Mouse (Mus musculus) intestine, embryonic 15.5 days (tissue): ENCODE data around the gene Rad23b. TPM values are rescaled to one million over a fixed set of nuclear protein-coding genes. Genes with fewer than 3 reads are reported as not detected.

Experiments used
- ATAC-seq: fragments of 200-750 bp; cut with Nextera tagmentation; 2 replicates; pipeline ENCODE4 v1.8.0; 2017; ENCODE audit warnings: moderate TSS enrichment, moderate library complexity
- H3K27ac ChIP-seq: fragments of 300-500 bp; sonication (generic); 2 replicates; pipeline ENCODE4 v1.5.1; 2015; ENCODE audit warnings: mild to moderate bottlenecking, inconsistent platforms
- H3K27me3 ChIP-seq: fragments of 300-500 bp; sonication (generic); replicated peaks from 2 replicates; pipeline ENCODE4 v1.6.1; 2015; ENCODE audit warnings: inconsistent platforms
- H3K36me3 ChIP-seq: fragments of 300-500 bp; sonication (generic); 2 replicates; pipeline ENCODE4 v1.6.1; 2015; ENCODE audit warnings: inconsistent platforms
- H3K4me1 ChIP-seq: fragments of 300-500 bp; sonication (generic); replicated peaks from 2 replicates; pipeline ENCODE4 v1.6.1; 2015; ENCODE audit warnings: inconsistent platforms
- H3K4me2 ChIP-seq: fragments of 300-500 bp; sonication (generic); replicated peaks from 2 replicates; pipeline ENCODE4 v1.6.1; 2015; ENCODE audit warnings: mild to moderate bottlenecking, inconsistent platforms
- H3K4me3 ChIP-seq: fragments of 300-500 bp; sonication (generic); replicated peaks from 2 replicates; pipeline ENCODE4 v1.5.1; 2015; ENCODE audit warnings: inconsistent platforms
- H3K9ac ChIP-seq: fragments of 300-500 bp; sonication (generic); 2 replicates; pipeline ENCODE4 v1.6.1; 2015; ENCODE audit warnings: inconsistent platforms
- H3K9me3 ChIP-seq: fragments of 300-500 bp; sonication (generic); 2 replicates; pipeline ENCODE4 v1.6.1; 2016; ENCODE audit warnings: inconsistent platforms
- WGBS: fragments of 180-500 bp; shearing (Covaris S2); methylation state at CpG from one replicate; pipeline ENCODE4 v1.1.7; 2015; 5-methylcytosine and 5-hydroxymethylcytosine counted together
- polyA plus RNA-seq: library from polyadenylated mRNA; unstranded; fragments of >200 nt; fragmentation: Nextera tagmentation; extraction: Ambion mirVana; gene quantifications from 2 replicates; pipeline ENCODE4 v1.2.1, GENCODE M21; 2015

Rad23b gene
- polyA plus RNA-seq, 1 experiment from 2014 or later = 87.5 TPM

DNA sequence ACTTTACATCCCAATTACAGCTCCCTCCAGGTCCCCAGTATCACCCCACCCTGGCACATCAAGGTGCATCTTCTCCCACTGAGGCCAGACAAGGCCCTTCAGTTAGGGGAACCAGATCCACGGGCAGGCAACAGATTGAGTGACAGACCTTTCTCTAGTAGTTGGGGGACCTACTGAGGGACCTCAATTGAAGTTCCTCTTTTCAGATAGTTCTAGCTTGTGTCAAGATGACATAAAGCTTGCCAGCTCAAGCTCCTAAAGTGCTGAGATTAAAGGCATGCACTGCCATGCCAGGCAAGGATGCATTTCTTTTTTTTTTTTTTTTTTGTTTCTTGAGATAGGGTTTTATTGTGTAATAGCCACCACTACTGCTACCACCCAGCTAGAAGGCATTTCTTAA, 16.2 kb downstream of the Rad23b start:
- WGBS = 73% methylated on average over 1 of the region's 1 CpGs
- Histone ChIP-seq H3K9ac (no peak overlapping the region), H3K4me3 (no peak overlapping the region), H3K4me1 (no peaks in the 10 kb centered on the region), H3K9me3 (no peaks in the 10 kb centered on the region), H3K27ac (no peak overlapping the region), H3K4me2 (no peak overlapping the region), H3K27me3 (no peaks in the 10 kb centered on the region), H3K36me3 (no peaks in the 10 kb centered on the region)
- no peak for ATAC-seq

DNA sequence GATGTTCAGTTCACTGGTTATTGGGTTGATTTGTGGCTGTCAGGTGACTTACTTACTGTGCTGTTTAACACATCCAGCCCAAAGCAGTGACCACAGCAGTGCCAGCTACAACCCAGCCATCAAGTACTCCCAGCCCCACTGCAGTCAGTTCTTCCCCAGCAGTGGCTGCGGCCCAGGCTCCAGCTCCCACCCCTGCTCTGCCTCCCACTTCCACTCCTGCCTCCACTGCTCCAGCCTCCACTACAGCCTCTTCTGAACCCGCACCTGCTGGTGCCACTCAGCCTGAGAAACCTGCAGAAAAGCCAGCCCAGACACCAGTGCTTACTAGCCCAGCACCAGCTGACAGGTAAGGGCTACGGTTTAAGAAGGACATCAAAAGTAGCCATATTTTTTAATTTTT, 20.3 kb downstream of the Rad23b start:
- Histone ChIP-seq H3K4me1 (0 out of 2 replicates have a peak, but pooled peaks cover 3% of the 10 kb centered on the region), H3K9me3 (no peaks in the 10 kb centered on the region), H3K4me3 (no peak overlapping the region), H3K27ac (no peak overlapping the region), H3K4me2 (no peak overlapping the region), H3K36me3 (no peaks in the 10 kb centered on the region), H3K9ac (no peak overlapping the region), H3K27me3 (no peaks in the 10 kb centered on the region)
- ATAC-seq = no peak
- WGBS = 96% methylated on average over 3 of the region's 3 CpGs

DNA sequence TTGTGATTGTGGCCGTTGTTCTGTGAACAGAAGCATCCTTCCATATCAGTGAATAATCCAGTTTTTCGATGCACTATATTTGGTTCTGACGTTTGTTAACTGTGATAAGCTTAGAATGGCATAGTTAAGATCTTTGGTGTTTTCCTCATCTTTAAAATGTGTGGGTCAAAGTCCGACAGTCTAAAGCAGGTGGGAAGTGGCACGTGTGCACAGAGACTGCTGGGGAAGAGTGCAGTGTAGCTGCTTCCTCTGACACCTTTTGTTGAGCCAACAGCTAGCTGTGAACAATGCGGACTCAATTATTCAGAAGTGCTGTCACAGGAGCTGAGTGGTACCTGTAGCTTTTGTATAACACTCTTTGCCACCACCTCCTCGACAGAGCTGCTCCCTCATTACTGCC, 21.5 kb downstream of the Rad23b start:
- ATAC-seq = peak; percentile 68

DNA sequence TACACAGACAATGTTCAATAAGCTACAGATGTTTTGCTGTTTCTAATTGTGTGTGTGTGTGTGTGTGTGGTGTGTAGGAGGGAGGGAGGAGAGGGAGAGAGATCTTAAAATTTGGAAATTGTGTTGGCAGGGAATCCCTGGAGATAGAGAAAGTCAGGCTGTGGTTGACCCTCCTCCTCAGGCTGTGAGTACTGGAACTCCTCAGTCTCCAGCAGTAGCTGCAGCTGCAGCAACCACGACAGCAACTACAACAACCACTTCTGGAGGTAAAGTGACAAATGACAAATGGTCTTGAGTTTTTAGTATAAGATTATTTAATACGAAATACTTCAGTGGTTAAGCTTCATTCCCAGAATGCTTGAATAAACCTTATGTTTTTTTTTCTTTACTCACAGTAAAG, 32.5 kb downstream of the Rad23b start:
- no peak overlapping the region for H3K9ac ChIP-seq
- 85% methylated on average over 2 of the region's 2 CpGs for WGBS

More for the DNA sequence above, 21.5 kb downstream of the Rad23b start:
- H3K36me3 ChIP-seq = no peaks in the 10 kb centered on the region
- 73% methylated on average over 7 of the region's 7 CpGs for WGBS
- no peak overlapping the region for H3K9ac ChIP-seq
- H3K27me3 ChIP-seq = no peaks in the 10 kb centered on the region
- H3K4me3 ChIP-seq = no peak overlapping the region
- H3K4me2 ChIP-seq = no peak overlapping the region
- H3K4me1 ChIP-seq = 0 out of 2 replicates have a peak, but pooled peaks cover 3% of the 10 kb centered on the region
- no peaks in the 10 kb centered on the region for H3K9me3 ChIP-seq
- no peak overlapping the region for H3K27ac ChIP-seq

DNA sequence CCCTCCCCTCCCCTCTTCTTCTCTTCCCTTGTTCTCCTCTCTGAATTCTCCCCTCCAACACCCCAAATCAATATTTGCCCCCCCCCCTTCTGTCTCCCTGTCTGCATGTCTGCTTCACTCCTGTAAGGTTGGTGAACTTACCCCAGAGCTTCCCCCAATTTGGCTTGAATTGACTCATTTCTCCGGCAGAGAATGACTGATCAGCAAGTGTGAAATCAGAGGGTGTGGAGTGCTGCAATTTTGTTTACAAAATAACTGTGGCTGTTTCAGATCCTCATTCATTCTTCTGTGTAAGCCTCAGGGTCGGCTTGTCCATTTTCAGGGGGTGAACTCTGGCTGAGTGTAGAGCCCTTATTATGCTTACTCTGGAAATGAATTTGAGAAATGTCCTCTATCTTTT, 36.9 kb downstream of the Rad23b start:
- H3K27me3 ChIP-seq = no peaks in the 10 kb centered on the region
- H3K4me1 ChIP-seq = no peaks in the 10 kb centered on the region
- H3K9me3 ChIP-seq = no peaks in the 10 kb centered on the region
- no peak for ATAC-seq
- no peak overlapping the region for H3K27ac ChIP-seq
- WGBS = 74% methylated on average over 2 of the region's 2 CpGs
- H3K36me3 ChIP-seq = peaks cover 7% of the 10 kb centered on the region; the same call in 1 of the 2 replicates
- H3K4me3 ChIP-seq = no peak overlapping the region
- no peak overlapping the region for H3K9ac ChIP-seq
- H3K4me2 ChIP-seq = no peak overlapping the region

More for the DNA sequence above, 32.5 kb downstream of the Rad23b start:
- Histone ChIP-seq H3K27me3 (no peaks in the 10 kb centered on the region), H3K36me3 (peaks cover 16% of the 10 kb centered on the region; the same call in 1 of the 2 replicates), H3K4me2 (no peak overlapping the region), H3K9me3 (no peaks in the 10 kb centered on the region), H3K27ac (no peak overlapping the region), H3K4me1 (no peaks in the 10 kb centered on the region), H3K4me3 (no peak overlapping the region)
- no peak for ATAC-seq

DNA sequence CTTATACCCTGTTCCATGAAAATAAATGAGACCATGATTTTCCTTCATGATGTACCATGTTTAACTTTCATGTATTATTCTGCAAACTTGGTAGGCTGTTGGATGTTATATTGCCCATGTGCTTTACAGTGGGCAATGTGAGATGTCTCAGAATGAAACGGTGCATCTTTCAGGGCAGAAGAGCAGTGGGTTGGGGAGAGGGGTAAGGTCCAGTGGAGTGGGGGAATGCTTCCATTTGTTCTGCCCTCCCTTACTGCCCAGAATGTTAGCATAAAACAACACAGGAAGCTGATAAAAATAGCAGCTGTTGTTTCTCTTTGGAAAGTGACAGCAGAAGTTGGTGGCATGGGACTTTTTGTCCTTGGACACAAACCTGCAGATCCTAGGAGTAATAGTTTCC, 41.6 kb downstream of the Rad23b start:
- Histone ChIP-seq H3K4me2 (no peak overlapping the region), H3K4me3 (no peak overlapping the region), H3K27ac (no peak overlapping the region), H3K27me3 (no peaks in the 10 kb centered on the region), H3K9ac (no peak overlapping the region), H3K36me3 (0 out of 2 replicates have a peak, but pooled peaks cover 6% of the 10 kb centered on the region), H3K9me3 (no peaks in the 10 kb centered on the region), H3K4me1 (no peaks in the 10 kb centered on the region)
- ATAC-seq = no peak
- WGBS = 76% methylated on average over 1 of the region's 1 CpGs

DNA sequence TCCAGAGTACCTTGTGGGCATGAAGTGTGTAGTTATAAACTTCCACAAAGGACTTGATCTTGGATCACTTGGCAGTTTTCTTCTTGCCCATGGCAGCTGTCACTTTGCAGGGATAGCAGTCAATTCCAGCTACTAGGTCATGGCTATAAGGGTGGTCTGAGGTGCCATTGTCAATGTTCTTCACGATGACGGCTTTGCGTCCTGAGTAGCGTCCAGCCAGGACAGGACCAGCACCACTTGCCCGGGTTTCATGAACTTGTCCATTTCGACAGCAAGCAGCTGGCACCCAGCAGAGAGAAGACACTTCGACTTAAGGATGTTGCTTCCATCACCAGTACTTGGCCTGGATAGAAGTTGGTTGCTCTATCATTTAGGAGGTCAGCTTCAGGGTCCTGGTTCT, 42.6 kb downstream of the Rad23b start:
- Histone ChIP-seq H3K4me3 (no peak overlapping the region), H3K27me3 (no peaks in the 10 kb centered on the region), H3K36me3 (0 out of 2 replicates have a peak, but pooled peaks cover 6% of the 10 kb centered on the region), H3K4me2 (no peak overlapping the region), H3K4me1 (no peaks in the 10 kb centered on the region), H3K9me3 (no peaks in the 10 kb centered on the region), H3K9ac (no peak overlapping the region), H3K27ac (no peak overlapping the region)
- whole genome bisulfite sequencing = 93% methylated on average over 7 of the region's 7 CpGs
- no peak for ATAC-seq

DNA sequence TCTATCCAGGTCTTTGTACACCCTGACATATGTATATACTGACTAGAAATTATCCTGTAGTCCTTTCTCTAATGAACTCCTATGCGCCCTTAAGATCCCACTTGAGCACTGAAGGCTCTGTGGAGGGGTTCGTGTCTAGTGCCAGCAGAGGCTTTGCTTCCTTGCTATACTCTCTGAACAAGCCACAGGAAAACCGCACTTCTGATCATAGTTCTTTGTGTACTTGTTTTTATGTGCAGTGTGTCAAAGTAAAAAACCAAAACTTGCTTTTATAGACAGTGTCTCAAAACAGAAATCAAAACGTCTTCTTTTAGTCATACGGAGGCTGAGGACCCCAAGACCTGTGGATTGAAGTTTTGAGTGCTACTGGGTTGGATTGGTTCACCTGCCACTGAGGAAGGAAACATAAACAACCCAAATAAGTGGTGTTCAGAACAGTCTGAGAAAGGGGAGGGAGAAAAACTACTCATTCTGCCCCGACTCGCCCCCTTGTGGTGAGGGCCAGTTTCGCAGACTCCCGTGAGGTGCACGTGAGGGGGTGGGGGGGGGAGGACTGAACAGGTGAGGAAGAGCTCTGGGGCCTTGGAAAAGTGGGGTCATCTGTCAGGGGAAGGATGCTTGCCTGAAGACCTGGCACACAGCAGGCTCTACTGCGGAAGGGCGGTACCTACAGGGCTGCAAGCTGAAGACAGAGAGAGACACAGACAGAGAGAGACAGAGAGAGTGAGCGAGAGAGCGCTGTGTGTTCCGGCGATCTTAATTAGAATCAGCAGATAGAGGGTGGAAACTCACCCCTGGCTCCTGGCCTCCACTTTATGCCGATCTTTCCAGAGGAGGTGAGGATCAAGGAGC, 48.3 kb downstream of the Rad23b start:
- Histone ChIP-seq H3K27ac (no peak overlapping the region), H3K36me3 (no peaks in the 10 kb centered on the region), H3K9me3 (no peaks in the 10 kb centered on the region), H3K4me2 (peak overlapping the region; percentile 33), H3K4me3 (no peak overlapping the region), H3K27me3 (no peaks in the 10 kb centered on the region), H3K9ac (no peak overlapping the region), H3K4me1 (no peaks in the 10 kb centered on the region)
- peak; percentile 58 for ATAC-seq
- 33% methylated on average over 17 of the region's 17 CpGs for WGBS

DNA sequence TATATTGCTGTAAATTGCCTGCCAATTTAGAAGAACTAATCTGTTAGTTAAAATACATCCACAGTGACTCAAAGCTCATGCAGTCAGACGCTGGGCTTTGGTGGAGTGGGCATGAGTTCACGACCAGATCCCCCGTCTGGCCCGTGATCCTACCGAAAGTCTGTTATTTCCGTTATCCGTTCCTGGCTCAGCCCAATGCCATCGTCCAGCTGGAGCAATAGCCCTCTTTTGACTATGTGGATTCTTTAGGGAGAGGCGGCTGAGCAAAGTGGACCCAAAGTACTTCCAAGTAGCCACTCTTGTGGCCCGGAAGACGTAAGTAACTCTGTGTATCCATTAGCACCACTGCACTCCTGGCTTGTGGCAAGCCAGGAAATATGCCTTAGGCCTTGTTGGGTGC, 49.1 kb downstream of the Rad23b start:
- ATAC-seq = no peak
- no peaks in the 10 kb centered on the region for H3K27me3 ChIP-seq
- WGBS = 62% methylated on average over 11 of the region's 11 CpGs
- H3K4me2 ChIP-seq = peak overlapping the region; percentile 33
- H3K36me3 ChIP-seq = no peaks in the 10 kb centered on the region
- no peak overlapping the region for H3K27ac ChIP-seq
- H3K9ac ChIP-seq = no peak overlapping the region
- no peaks in the 10 kb centered on the region for H3K4me1 ChIP-seq
- H3K4me3 ChIP-seq = no peak overlapping the region
- H3K9me3 ChIP-seq = no peaks in the 10 kb centered on the region

DNA sequence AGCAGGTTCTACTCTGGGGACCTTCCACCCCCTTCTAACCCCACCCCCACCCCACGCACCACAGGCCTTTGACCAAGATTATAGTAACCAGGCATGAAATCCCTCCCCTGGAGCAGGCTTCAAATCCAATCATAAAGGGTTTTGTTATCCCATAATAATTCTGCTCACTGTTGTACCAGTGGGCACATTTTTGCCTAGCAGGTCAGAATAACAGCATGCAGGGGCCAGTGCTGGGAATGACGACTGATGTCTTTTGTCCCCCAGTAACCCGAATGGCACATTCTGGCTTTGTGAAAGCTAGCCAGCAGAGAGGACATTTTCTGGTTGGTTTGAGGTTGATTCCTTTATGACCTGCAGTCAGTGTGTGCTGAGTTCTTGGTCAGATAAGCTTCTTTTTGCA, 55.5 kb downstream of the Rad23b start:
- H3K4me1 ChIP-seq = no peaks in the 10 kb centered on the region
- H3K27ac ChIP-seq = no peak overlapping the region
- H3K9ac ChIP-seq = no peak overlapping the region
- WGBS = 64% methylated on average over 3 of the region's 3 CpGs
- H3K4me2 ChIP-seq = no peak overlapping the region
- no peaks in the 10 kb centered on the region for H3K27me3 ChIP-seq
- ATAC-seq = no peak
- H3K4me3 ChIP-seq = no peak overlapping the region
- no peaks in the 10 kb centered on the region for H3K36me3 ChIP-seq
- no peaks in the 10 kb centered on the region for H3K9me3 ChIP-seq

DNA sequence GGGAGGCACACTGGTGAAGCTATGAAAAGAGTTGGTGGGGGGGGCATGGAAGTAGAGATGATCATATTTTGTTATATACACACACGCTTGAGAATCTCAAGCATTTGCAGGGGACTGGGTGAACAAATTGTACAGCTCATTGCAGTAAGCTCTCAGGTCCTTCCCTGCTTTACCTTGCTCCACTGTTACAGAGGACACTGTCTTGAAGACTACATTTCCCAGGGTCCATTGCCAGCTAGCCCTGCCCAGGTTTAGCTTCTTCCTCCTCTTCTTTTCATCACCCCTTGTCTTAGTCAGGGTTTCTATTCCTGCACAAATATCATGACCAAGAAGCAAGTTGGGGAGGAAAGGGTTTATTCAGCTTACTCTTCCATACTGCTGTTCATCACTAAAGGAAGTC, 56.7 kb downstream of the Rad23b start:
- no peaks in the 10 kb centered on the region for H3K36me3 ChIP-seq
- ATAC-seq = no peak
- H3K4me3 ChIP-seq = no peak overlapping the region
- H3K9ac ChIP-seq = no peak overlapping the region
- H3K4me2 ChIP-seq = no peak overlapping the region
- H3K27ac ChIP-seq = no peak overlapping the region
- 92% methylated on average over 1 of the region's 1 CpGs for WGBS
- no peaks in the 10 kb centered on the region for H3K9me3 ChIP-seq
- no peaks in the 10 kb centered on the region for H3K27me3 ChIP-seq
- no peaks in the 10 kb centered on the region for H3K4me1 ChIP-seq

DNA sequence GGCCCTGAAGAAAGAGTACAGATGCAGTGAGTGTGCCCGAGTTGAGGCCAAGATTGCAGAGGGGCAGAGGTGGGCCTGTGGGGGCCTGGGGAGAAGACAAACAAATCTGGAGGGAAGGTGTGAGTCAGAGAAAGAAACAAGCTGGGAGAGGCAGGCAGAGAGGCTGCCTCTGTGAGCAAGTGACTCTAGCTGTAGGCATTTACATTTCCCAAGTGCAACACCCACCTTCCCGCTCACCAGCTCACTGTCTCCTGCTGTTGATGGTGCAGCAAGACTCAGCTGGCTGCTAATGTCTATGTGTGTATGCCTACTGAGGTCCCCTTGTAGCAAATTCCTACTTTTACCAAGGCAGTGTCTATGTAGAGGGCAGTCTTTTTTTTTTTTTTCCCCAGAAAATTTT, 58.2 kb downstream of the Rad23b start:
- no peaks in the 10 kb centered on the region for H3K27me3 ChIP-seq
- H3K36me3 ChIP-seq = no peaks in the 10 kb centered on the region
- no peak overlapping the region for H3K27ac ChIP-seq
- no peaks in the 10 kb centered on the region for H3K9me3 ChIP-seq
- H3K4me2 ChIP-seq = no peak overlapping the region
- no peak for ATAC-seq
- no peak overlapping the region for H3K4me3 ChIP-seq
- H3K9ac ChIP-seq = no peak overlapping the region
- WGBS = 51% methylated on average over 2 of the region's 2 CpGs
- no peaks in the 10 kb centered on the region for H3K4me1 ChIP-seq

DNA sequence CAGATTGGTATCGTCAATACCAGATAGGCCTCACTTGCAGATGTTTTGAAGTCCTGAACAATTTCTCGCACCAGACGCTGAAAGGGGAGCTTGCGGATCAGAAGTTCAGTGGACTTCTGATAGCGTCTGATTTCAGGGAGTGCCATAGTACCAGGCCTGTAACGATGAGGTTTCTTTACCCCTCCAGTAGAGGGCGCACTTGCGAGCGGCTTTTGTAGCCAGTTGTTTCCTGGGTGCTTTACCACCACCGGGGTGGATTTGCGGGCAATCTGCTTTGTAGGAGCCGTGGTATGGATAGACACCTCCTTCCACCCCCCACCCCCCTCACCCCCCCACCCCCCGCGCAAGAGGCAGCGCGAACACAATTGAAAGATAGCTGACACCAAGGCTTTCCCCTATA, 59.2 kb downstream of the Rad23b start:
- H3K27ac ChIP-seq = no peak overlapping the region
- 97% methylated on average over 16 of the region's 16 CpGs for WGBS
- H3K9me3 ChIP-seq = no peaks in the 10 kb centered on the region
- H3K4me2 ChIP-seq = no peak overlapping the region
- no peak overlapping the region for H3K9ac ChIP-seq
- no peak for ATAC-seq
- H3K36me3 ChIP-seq = no peaks in the 10 kb centered on the region
- H3K4me1 ChIP-seq = no peaks in the 10 kb centered on the region
- H3K4me3 ChIP-seq = no peak overlapping the region
- H3K27me3 ChIP-seq = no peaks in the 10 kb centered on the region
